Mouse (Mus musculus): ENCODE data around the gene Rhebl1.

- TF ChIP-seq CTCF (IDR thresholded peaks at IDR 0.05; ENCODE audit: borderline replicate concordance, extremely low read depth, insufficient read depth, insufficient read length) = no peak
- no peak for TF ChIP-seq POLR2A (IDR thresholded peaks at IDR 0.05; ENCODE audit: borderline replicate concordance, extremely low read depth, insufficient read depth, insufficient read length, poor library complexity, severe bottlenecking)
These were observed 55.2 kb downstream of the Rhebl1 start for GRCm38 (mm10) chr15:98839161-98839560.
